Mouse (Mus musculus): Measurements from ENCODE around the gene Nr2f2. TPM values are rescaled to one million over a fixed set of nuclear protein-coding genes. Genes with fewer than 3 reads are reported as not detected.

Gene Nr2f2
- polyA plus RNA-seq (2012; fragmentation: generic; extraction: Trizol), result 13.0 TPM
- long read RNA-seq, experiment 1, full-length matches to known transcripts, result 20 of 29 reads
- long read RNA-seq, experiment 1, partial matches to known transcripts, result 1 of 29 reads
- long read RNA-seq, experiment 1, other reads (novel, unspliced or antisense), result 8 of 29 reads
- long read RNA-seq, experiment 2, full-length matches to known transcripts, result 17 of 35 reads
- long read RNA-seq, experiment 2, partial matches to known transcripts, result 5 of 35 reads
- long read RNA-seq, experiment 2, other reads (novel, unspliced or antisense), result 13 of 35 reads

- Histone ChIP-seq H3K4me3 (ENCODE audit: insufficient read depth, poor library complexity, severe bottlenecking) (no peak within 1 kb of the TSS), H3K79me3 (ENCODE audit: low read depth) (no peaks in the 10 kb centered on the region), H3K36me3 (ENCODE audit: control insufficient read depth, insufficient read depth) (no peaks in the 10 kb centered on the region), H3K27me3 (ENCODE audit: control insufficient read depth, insufficient read depth, insufficient read length) (no peaks in the 10 kb centered on the region), H3ac (ENCODE audit: control insufficient read depth, insufficient read length, low read depth) (no peak within 1 kb of the TSS), H3K79me2 (ENCODE audit: control insufficient read depth, insufficient read depth) (no peaks in the 10 kb centered on the region)
- TF ChIP-seq MYOD1 (IDR thresholded peaks at IDR 0.05; ENCODE audit: control insufficient read depth, insufficient read length, low read depth), result no peak
- no peak for TF ChIP-seq FOSL1 (IDR thresholded peaks at IDR 0.05; ENCODE audit: insufficient read depth, low read length, poor library complexity, severe bottlenecking)
- no peak for TF ChIP-seq MAX (IDR thresholded peaks at IDR 0.05)
- no peak for TF ChIP-seq USF1 (IDR thresholded peaks at IDR 0.05; ENCODE audit: low read depth)
- TF ChIP-seq MYOG (IDR thresholded peaks at IDR 0.05; ENCODE audit: control insufficient read depth, extremely low read depth, insufficient read length), result no peak
- TF ChIP-seq CTCF (IDR thresholded peaks at IDR 0.05; ENCODE audit: control insufficient read depth, insufficient read depth, insufficient read length), result no peak
- no peak for TF ChIP-seq CEBPB (IDR thresholded peaks at IDR 0.05; ENCODE audit: low read depth)
Observed at GRCm38 (mm10) chr7:70365941-70366807, at the start of gene Nr2f2. TSS of gene Nr2f2 (minus strand) at chr7:70366735.

DNA sequence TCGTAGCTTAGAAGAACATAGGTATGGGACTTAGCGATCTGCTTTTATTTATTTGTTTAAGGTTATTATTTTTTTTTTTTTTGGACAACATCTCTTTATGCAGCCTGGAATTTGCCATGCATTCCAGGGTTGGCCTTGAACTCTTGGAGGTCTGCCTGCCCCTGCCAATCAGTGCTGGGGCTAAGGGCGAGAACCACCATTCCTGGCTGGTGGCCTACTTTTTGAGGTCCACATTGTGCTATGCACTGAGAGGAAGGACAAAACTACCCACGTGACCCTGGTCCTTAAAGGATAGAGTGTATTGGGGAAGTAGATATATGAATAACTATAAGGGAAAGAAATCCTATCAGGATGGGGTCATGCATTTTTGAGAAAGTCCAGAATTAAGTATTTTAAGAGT lies 47.9 kb upstream of the Nr2f2 start:
- H3K4me3 ChIP-seq (ENCODE audit: insufficient read depth, poor library complexity, severe bottlenecking), result no peak overlapping the region
- no peak for TF ChIP-seq FOSL1 (IDR thresholded peaks at IDR 0.05; ENCODE audit: insufficient read depth, low read length, poor library complexity, severe bottlenecking)
- TF ChIP-seq CEBPB (IDR thresholded peaks at IDR 0.05; ENCODE audit: low read depth), result no peak
- no peak for TF ChIP-seq MAX (IDR thresholded peaks at IDR 0.05)
- no peak for TF ChIP-seq MYOD1 (IDR thresholded peaks at IDR 0.05; ENCODE audit: control insufficient read depth, insufficient read length, low read depth)
- no peak for TF ChIP-seq USF1 (IDR thresholded peaks at IDR 0.05; ENCODE audit: low read depth)
- no peak for TF ChIP-seq MYOG (IDR thresholded peaks at IDR 0.05; ENCODE audit: control insufficient read depth, extremely low read depth, insufficient read length)
- no peak for TF ChIP-seq CTCF (IDR thresholded peaks at IDR 0.05; ENCODE audit: control insufficient read depth, insufficient read depth, insufficient read length)
- no peaks in the 10 kb centered on the region for H3K79me2 ChIP-seq (ENCODE audit: control insufficient read depth, insufficient read depth)
- no peak overlapping the region for H3ac ChIP-seq (ENCODE audit: control insufficient read depth, insufficient read length, low read depth)
- H3K36me3 ChIP-seq (ENCODE audit: control insufficient read depth, insufficient read depth), result no peaks in the 10 kb centered on the region
- no peaks in the 10 kb centered on the region for H3K27me3 ChIP-seq (ENCODE audit: control insufficient read depth, insufficient read depth, insufficient read length)
- no peaks in the 10 kb centered on the region for H3K79me3 ChIP-seq (ENCODE audit: low read depth)

GRCm38 (mm10) chr7:70413646-70414045 lies 47.1 kb upstream of the Nr2f2 start:
- Histone ChIP-seq H3ac (ENCODE audit: control insufficient read depth, insufficient read length, low read depth) (no peak overlapping the region), H3K36me3 (ENCODE audit: control insufficient read depth, insufficient read depth) (no peaks in the 10 kb centered on the region), H3K79me2 (ENCODE audit: control insufficient read depth, insufficient read depth) (no peaks in the 10 kb centered on the region), H3K79me3 (ENCODE audit: low read depth) (no peaks in the 10 kb centered on the region), H3K27me3 (ENCODE audit: control insufficient read depth, insufficient read depth, insufficient read length) (no peaks in the 10 kb centered on the region), H3K4me3 (ENCODE audit: insufficient read depth, poor library complexity, severe bottlenecking) (no peak overlapping the region)
- TF ChIP-seq CTCF (IDR thresholded peaks at IDR 0.05; ENCODE audit: control insufficient read depth, insufficient read depth, insufficient read length) (no peak), CEBPB (IDR thresholded peaks at IDR 0.05; ENCODE audit: low read depth) (no peak), MYOG (IDR thresholded peaks at IDR 0.05; ENCODE audit: control insufficient read depth, extremely low read depth, insufficient read length) (no peak), USF1 (IDR thresholded peaks at IDR 0.05; ENCODE audit: low read depth) (no peak), MAX (IDR thresholded peaks at IDR 0.05) (no peak), MYOD1 (IDR thresholded peaks at IDR 0.05; ENCODE audit: control insufficient read depth, insufficient read length, low read depth) (no peak), FOSL1 (IDR thresholded peaks at IDR 0.05; ENCODE audit: insufficient read depth, low read length, poor library complexity, severe bottlenecking) (no peak)

DNA sequence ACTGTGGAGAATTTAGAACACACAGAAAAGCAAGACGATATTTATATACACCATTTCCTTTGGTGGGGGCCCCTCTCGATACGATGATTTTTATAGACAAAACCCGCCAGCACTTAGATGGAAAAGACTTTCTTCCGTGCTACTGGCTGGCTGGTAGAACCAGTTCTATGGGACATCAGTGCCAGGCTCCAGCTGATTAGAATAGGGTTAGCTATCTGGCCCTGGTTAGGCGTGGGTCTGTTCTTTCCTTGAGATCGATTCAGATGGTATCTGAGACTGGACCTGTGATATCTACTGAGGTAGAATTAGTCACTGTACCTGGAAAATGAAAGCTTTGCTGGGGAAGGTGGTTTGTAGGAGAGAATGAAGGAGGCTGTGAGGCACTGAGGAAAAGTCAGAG lies 46.4 kb upstream of the Nr2f2 start:
- Histone ChIP-seq H3ac (ENCODE audit: control insufficient read depth, insufficient read length, low read depth) (no peak overlapping the region), H3K27me3 (ENCODE audit: control insufficient read depth, insufficient read depth, insufficient read length) (no peaks in the 10 kb centered on the region), H3K79me2 (ENCODE audit: control insufficient read depth, insufficient read depth) (no peaks in the 10 kb centered on the region), H3K79me3 (ENCODE audit: low read depth) (no peaks in the 10 kb centered on the region), H3K36me3 (ENCODE audit: control insufficient read depth, insufficient read depth) (no peaks in the 10 kb centered on the region), H3K4me3 (ENCODE audit: insufficient read depth, poor library complexity, severe bottlenecking) (no peak overlapping the region)
- no peak for TF ChIP-seq CEBPB (IDR thresholded peaks at IDR 0.05; ENCODE audit: low read depth)

DNA sequence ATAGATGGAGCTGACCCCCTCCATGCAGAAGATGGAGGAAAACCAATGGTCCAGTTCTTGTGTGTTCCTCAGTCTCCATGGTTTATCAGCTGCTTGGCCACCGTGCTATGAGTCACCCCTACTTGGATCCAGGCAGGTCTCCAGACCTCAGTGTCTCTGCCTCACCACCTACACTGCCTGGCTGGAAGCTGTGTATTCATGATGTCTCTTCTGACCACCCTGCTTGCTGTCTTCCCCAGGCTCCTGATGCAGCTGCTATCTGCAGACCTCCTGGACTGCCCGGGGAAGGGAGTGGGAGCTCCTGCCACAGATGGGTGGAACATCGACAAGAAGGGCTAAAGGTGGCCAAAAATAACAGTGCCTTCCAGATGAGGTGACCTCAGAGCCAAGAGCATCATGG lies 43.8 kb upstream of the Nr2f2 start:
- Histone ChIP-seq H3K27me3 (ENCODE audit: control insufficient read depth, insufficient read depth, insufficient read length) (no peaks in the 10 kb centered on the region), H3K36me3 (ENCODE audit: control insufficient read depth, insufficient read depth) (no peaks in the 10 kb centered on the region), H3K4me3 (ENCODE audit: insufficient read depth, poor library complexity, severe bottlenecking) (no peak overlapping the region), H3K79me3 (ENCODE audit: low read depth) (no peaks in the 10 kb centered on the region), H3ac (ENCODE audit: control insufficient read depth, insufficient read length, low read depth) (no peak overlapping the region), H3K79me2 (ENCODE audit: control insufficient read depth, insufficient read depth) (no peaks in the 10 kb centered on the region)
- TF ChIP-seq CEBPB (IDR thresholded peaks at IDR 0.05; ENCODE audit: low read depth), result no peak
- no peak for TF ChIP-seq MYOD1 (IDR thresholded peaks at IDR 0.05; ENCODE audit: control insufficient read depth, insufficient read length, low read depth)
- no peak for TF ChIP-seq MAX (IDR thresholded peaks at IDR 0.05)
- TF ChIP-seq MYOG (IDR thresholded peaks at IDR 0.05; ENCODE audit: control insufficient read depth, extremely low read depth, insufficient read length), result no peak
- no peak for TF ChIP-seq USF1 (IDR thresholded peaks at IDR 0.05; ENCODE audit: low read depth)
- TF ChIP-seq CTCF (IDR thresholded peaks at IDR 0.05; ENCODE audit: control insufficient read depth, insufficient read depth, insufficient read length), result no peak
- no peak for TF ChIP-seq FOSL1 (IDR thresholded peaks at IDR 0.05; ENCODE audit: insufficient read depth, low read length, poor library complexity, severe bottlenecking)

Data from C2C12 (cell line).